9 mouse cellular contexts compared by ENCODE assay signal in the genomic region with DNA sequence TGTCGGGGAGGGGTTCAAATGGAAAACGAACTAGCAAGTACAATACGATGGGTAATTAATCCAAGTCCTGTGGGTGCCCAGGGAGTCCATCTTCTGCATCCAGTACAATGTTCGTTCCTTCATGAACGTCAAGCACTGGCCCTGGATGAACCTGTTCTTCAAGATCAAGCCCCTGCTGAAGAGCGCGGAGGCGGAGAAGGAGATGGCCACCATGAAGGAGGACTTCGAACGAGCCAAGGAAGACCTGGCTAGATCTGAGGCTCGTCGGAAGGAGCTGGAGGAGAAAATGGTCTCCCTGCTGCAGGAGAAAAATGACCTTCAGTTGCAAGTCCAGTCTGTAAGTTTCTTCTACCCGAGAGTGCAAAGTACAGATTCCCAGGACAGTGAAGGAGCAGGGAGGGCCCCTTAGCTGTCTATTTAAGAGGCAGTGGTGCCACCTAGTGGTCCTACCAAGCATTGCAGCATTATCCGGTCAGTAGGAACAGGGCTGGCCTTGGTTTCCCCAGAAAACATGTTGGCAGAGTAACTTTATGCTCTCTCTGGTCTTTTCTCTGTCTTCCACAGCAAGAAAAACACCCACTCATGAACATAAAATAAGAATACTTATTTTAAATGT. TPM values are rescaled to one million over a fixed set of nuclear protein-coding genes. Genes with fewer than 3 reads are reported as not detected.
DNase-seq lines count a peak whose midpoint lies in the region; ATAC-seq and TF ChIP-seq lines count a peak whose summit lies in the region.
"Had no signal": no experiment of that assay in that cellular context is flagged by ENCODE, and none has a peak within 500 bp of the region (broad histone marks: within the 10 kb centered on the region; RNA-seq: fewer than 3 reads in every experiment).

No protein-coding gene starts in this region.

- intact Hi-C loops in heart, postnatal 25 days (cut with DNase I), result no loop called here
- intact Hi-C loops in gastrocnemius, adult 2 months (cut with DNase I), result loop anchor here (2.0 to 5.0 kb wide), 2 partner anchors 68 to 117 kb away; no protein-coding TSS in a partner anchor

- peak; percentile 46 to 86 for DNase-seq in heart, adult 18-20 months
- no peak for DNase-seq in heart, postnatal 25 days (ENCODE audit: low spot score)
- DNase-seq in cerebellum, postnatal 4 days (ENCODE audit: low spot score in 2 of 2), result peak; percentile 66 to 82
- DNase-seq in gastrocnemius, adult 2 months, result peak; percentile 81
- DNase-seq in left cerebral cortex, adult 8-10 months (ENCODE audit: low spot score in 2 of 2), result peak; percentile 52 to 83
- DNase-seq in midbrain, embryonic 14.5 days, result peak; percentile 90
- peak; percentile 42 to 70 for DNase-seq in spleen, postnatal 10 days (ENCODE audit: low spot score in 2 of 2)

- peak; percentile 95 for TF ChIP-seq CTCF in gastrocnemius, adult 2 months (IDR thresholded peaks at IDR 0.05)

- H3K4me1 ChIP-seq in intestine, embryonic 15.5 days (replicated peaks), result no peaks in the 10 kb centered on the region
- H3K4me1 ChIP-seq in midbrain, embryonic 14.5 days (ENCODE audit: control insufficient read depth, insufficient read depth, low read length), result no peaks in the 10 kb centered on the region

- H3K27me3 ChIP-seq in intestine, embryonic 15.5 days (replicated peaks), result 0 out of 2 replicates have a peak, but pooled peaks cover 4% of the 10 kb centered on the region
- no peaks in the 10 kb centered on the region for H3K27me3 ChIP-seq in midbrain, embryonic 14.5 days (ENCODE audit: control insufficient read depth, insufficient read depth, low read length)

- H3K36me3 ChIP-seq in intestine, embryonic 15.5 days, result no peaks in the 10 kb centered on the region
- H3K36me3 ChIP-seq in midbrain, embryonic 14.5 days (ENCODE audit: control insufficient read depth, insufficient read depth, low read length), result no peaks in the 10 kb centered on the region
- H3K36me3 ChIP-seq: G1E had no signal

- peak; percentile 82 for ATAC-seq in intestine, embryonic 15.5 days
- ATAC-seq in midbrain, embryonic 14.5 days (ENCODE audit: low FRiP score, low TSS enrichment), result no peak

- H3K4me3 ChIP-seq in gastrocnemius, adult 2 months, result no peak overlapping the region
- no peak overlapping the region for H3K4me3 ChIP-seq in intestine, embryonic 15.5 days (replicated peaks)
- no peak overlapping the region for H3K4me3 ChIP-seq in midbrain, embryonic 14.5 days (replicated peaks; ENCODE audit: low read depth, low read length)

- H3K27ac ChIP-seq in gastrocnemius, adult 2 months, result no peak overlapping the region
- no peak overlapping the region for H3K27ac ChIP-seq in intestine, embryonic 15.5 days
- no peak overlapping the region for H3K27ac ChIP-seq in midbrain, embryonic 14.5 days (replicated peaks; ENCODE audit: low read depth, low read length)

- peak overlapping the region; percentile 15; the same call in 1 of the 2 replicates for H3K4me2 ChIP-seq in intestine, embryonic 15.5 days (replicated peaks)
- H3K4me2 ChIP-seq in midbrain, embryonic 14.5 days (ENCODE audit: low read length), result no peak overlapping the region

- no peaks in the 10 kb centered on the region for H3K9me3 ChIP-seq in intestine, embryonic 15.5 days
- no peaks in the 10 kb centered on the region for H3K9me3 ChIP-seq in midbrain, embryonic 14.5 days (ENCODE audit: control insufficient read depth, low read length)

- H3K9ac ChIP-seq in intestine, embryonic 15.5 days, result no peak overlapping the region
- H3K9ac ChIP-seq in midbrain, embryonic 14.5 days (replicated peaks; ENCODE audit: low read length), result no peak overlapping the region

- WGBS in intestine, embryonic 15.5 days, result 44% methylated on average over 14 of the region's 14 CpGs
- 57% methylated on average over 14 of the region's 14 CpGs for WGBS in midbrain, embryonic 14.5 days

RNA-seq across cellular contexts. Expression of a gene that starts 28.8 kb away (rescaled TPM):
- total RNA-seq in heart, adult 18-20 months (2021), result not detected
- total RNA-seq in heart, postnatal 25 days (2021), result not detected
- 1 to 10 TPM; 2.2 to 3.7 TPM for total RNA-seq in gastrocnemius, adult 2 months (2021)
- not detected in 2 replicates for polyA plus RNA-seq in intestine, embryonic 15.5 days (2015; fragmentation: Nextera tagmentation; extraction: Ambion mirVana)
- under 1 TPM; 0.07 to 0.27 (median 0.18) TPM for total RNA-seq in left cerebral cortex, adult 8-10 months (2022)
- polyA plus RNA-seq in midbrain, embryonic 14.5 days (2014; fragmentation: Nextera tagmentation; extraction: Ambion mirVana), result 0.24 TPM in 2 replicates
- polyA plus RNA-seq: G1E had no signal
